Mouse (Mus musculus): Measurements from ENCODE around the gene Cdca7l. TPM values are rescaled to one million over a fixed set of nuclear protein-coding genes. Genes with fewer than 3 reads are reported as not detected.

Cdca7l gene
- 3.4 and 4.5 TPM in 2 replicates for polyA plus RNA-seq (2012; rRNA removed; ENCODE audit: low replicate concordance)

GRCm38 (mm10) chr12:117803989-117804388 lies at the start of gene Cdca7l:
Gene Cdca7l (plus strand): TSS chr12:117804289.

Measured in mammary gland, adult 2 months (tissue).